Mouse (Mus musculus) thymus, postnatal 25 days (tissue): Measurements from ENCODE around the gene Clpb.
A peak's percentile ranks its signal among the peaks of the same experiment; 100 is the strongest.

Experiments
- DNase-seq: peaks from one replicate; pipeline ENCODE4 v3.0.0; 2022

The Clpb gene

GRCm38 (mm10) chr7:101822836-101823757 is 159.7 kb downstream of the Clpb start:
- no peak for DNase-seq

- no peak for DNase-seq
Measured at GRCm38 (mm10) chr7:101823758-101824630, 160.6 kb downstream of the Clpb start.

- no peak for DNase-seq
Measured at GRCm38 (mm10) chr7:101830373-101830772, 166.9 kb downstream of the Clpb start.

- no peak for DNase-seq
Measured at GRCm38 (mm10) chr7:101831437-101831836, 168.0 kb downstream of the Clpb start.

- DNase-seq: no peak
Measured at GRCm38 (mm10) chr7:101832372-101832771, 168.9 kb downstream of the Clpb start.

- DNase-seq: no peak
Measured at GRCm38 (mm10) chr7:101833352-101833751, 169.9 kb downstream of the Clpb start.

- DNase-seq: no peak
Measured at GRCm38 (mm10) chr7:101833916-101834584, 170.6 kb downstream of the Clpb start.

- DNase-seq: no peak
Measured at GRCm38 (mm10) chr7:101834903-101835302, 171.5 kb downstream of the Clpb start.

GRCm38 (mm10) chr7:101835457-101836109 is 172.2 kb downstream of the Clpb start:
- DNase-seq: no peak

GRCm38 (mm10) chr7:101836271-101837153 is 173.1 kb downstream of the Clpb start:
- peak; percentile 62 for DNase-seq

GRCm38 (mm10) chr7:101837154-101837605 is 173.7 kb downstream of the Clpb start:
- DNase-seq: peak; percentile 14

- peak; percentile 23 for DNase-seq
Measured at GRCm38 (mm10) chr7:101837606-101838471, 174.4 kb downstream of the Clpb start, which contains the start of gene Inppl1. Inppl1 (minus strand) TSS chr7:101838229.

GRCm38 (mm10) chr7:101844186-101844585 is 180.8 kb downstream of the Clpb start:
- no peak for DNase-seq
